In the genomic region with DNA sequence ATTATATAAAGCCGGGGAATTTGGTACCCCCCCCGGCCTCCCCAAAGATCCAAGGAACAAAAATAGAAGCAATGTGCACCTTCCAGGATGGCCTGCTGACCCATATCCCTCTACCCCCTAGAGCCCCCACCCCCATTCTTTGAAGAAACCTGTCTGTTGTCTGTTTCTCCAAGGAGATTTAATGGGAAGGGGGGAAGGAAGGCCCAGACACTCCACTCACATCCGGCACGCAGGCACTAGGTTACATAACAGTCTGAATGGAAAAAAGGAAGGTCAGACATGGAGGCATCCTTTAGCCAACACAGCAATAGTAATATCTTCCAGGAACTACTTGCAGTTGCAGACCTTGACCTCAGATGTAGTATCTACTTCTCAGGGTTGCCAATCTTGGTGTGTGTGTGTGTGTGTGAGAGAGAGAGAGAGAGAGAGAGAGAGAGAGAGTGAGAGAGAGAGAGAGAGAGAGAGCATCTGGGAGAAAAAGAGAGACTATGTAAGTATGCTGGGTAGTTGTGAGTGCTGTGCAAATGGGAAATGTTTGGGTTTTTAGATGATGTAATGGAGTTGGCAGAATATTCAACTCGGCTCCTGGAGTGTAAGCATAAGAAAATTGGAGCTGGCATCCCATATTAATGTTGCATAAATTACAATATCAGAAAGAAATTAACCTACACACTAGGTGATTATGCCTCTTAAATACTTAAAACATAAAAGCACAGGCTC, we compare ENCODE assay signal across 7 mouse cellular contexts. TPM values are rescaled to one million over a fixed set of nuclear protein-coding genes. Genes with fewer than 3 reads are reported as not detected.
DNase-seq lines count a peak whose midpoint lies in the region; ATAC-seq lines count a peak whose summit lies in the region.

No protein-coding gene starts in this region.

- H3K4me1 ChIP-seq in embryonic facial prominence, embryonic 10.5 days: peaks cover 29% of the 10 kb centered on the region
- peaks cover 41% of the 10 kb centered on the region for H3K4me1 ChIP-seq in hindbrain, embryonic 13.5 days (replicated peaks)
- peaks cover 17% of the 10 kb centered on the region; the same call in 1 of the 2 replicates for H3K4me1 ChIP-seq in midbrain, embryonic 16.5 days (ENCODE audit: control insufficient read depth, insufficient read depth, low read length)

- no peak overlapping the region for H3K27ac ChIP-seq in embryonic facial prominence, embryonic 10.5 days (replicated peaks)
- H3K27ac ChIP-seq in hindbrain, embryonic 13.5 days: no peak overlapping the region
- H3K27ac ChIP-seq in midbrain, embryonic 16.5 days (ENCODE audit: low read length): no peak overlapping the region

- H3K36me3 ChIP-seq in embryonic facial prominence, embryonic 10.5 days (replicated peaks): no peaks in the 10 kb centered on the region
- H3K36me3 ChIP-seq in hindbrain, embryonic 13.5 days: no peaks in the 10 kb centered on the region
- no peaks in the 10 kb centered on the region for H3K36me3 ChIP-seq in midbrain, embryonic 16.5 days (ENCODE audit: control insufficient read depth, insufficient read depth, low read length)

- H3K9ac ChIP-seq in hindbrain, embryonic 13.5 days: peak overlapping the region; percentile 87
- no peak overlapping the region for H3K9ac ChIP-seq in midbrain, embryonic 16.5 days (ENCODE audit: low read depth, low read length)

- H3K4me2 ChIP-seq in hindbrain, embryonic 13.5 days: peak overlapping the region; percentile 73
- H3K4me2 ChIP-seq in midbrain, embryonic 16.5 days (ENCODE audit: low read length): peak overlapping the region; percentile 75

- no peak for ATAC-seq in hindbrain, embryonic 13.5 days (ENCODE audit: low FRiP score)
- no peak for ATAC-seq in midbrain, embryonic 16.5 days

- WGBS in embryonic facial prominence, embryonic 10.5 days: 58% methylated on average over 5 of the region's 5 CpGs
- 54% methylated on average over 5 of the region's 5 CpGs for WGBS in hindbrain, embryonic 13.5 days
- WGBS in midbrain, embryonic 16.5 days: 56% methylated on average over 5 of the region's 5 CpGs

- peak; percentile 15 to 31 for DNase-seq in left cerebral cortex, postnatal 36 days (ENCODE audit: low spot score in 2 of 2)
- DNase-seq in left cerebral cortex, adult 9 months (ENCODE audit: low spot score in 2 of 2): no peak
- no peak for DNase-seq in embryonic facial prominence, embryonic 10.5 days (ENCODE audit: low spot score)
- DNase-seq in embryo, embryonic 10.5 days (ENCODE audit: low spot score): no peak
- no peak for DNase-seq in thymus, postnatal 36 days

- no peaks in the 10 kb centered on the region for H3K9me3 ChIP-seq in embryonic facial prominence, embryonic 10.5 days
- H3K9me3 ChIP-seq in hindbrain, embryonic 13.5 days: no peaks in the 10 kb centered on the region
- H3K9me3 ChIP-seq in midbrain, embryonic 16.5 days (replicated peaks; ENCODE audit: control insufficient read depth, low read length, poor library complexity, severe bottlenecking): no peaks in the 10 kb centered on the region

- intact Hi-C loops in left cerebral cortex, postnatal 36 days (cut with DNase I): no loop called here

- peaks cover 26% of the 10 kb centered on the region for H3K27me3 ChIP-seq in embryonic facial prominence, embryonic 10.5 days (replicated peaks; ENCODE audit: low read depth, poor library complexity, severe bottlenecking)
- 0 out of 2 replicates have a peak, but pooled peaks cover 4% of the 10 kb centered on the region for H3K27me3 ChIP-seq in hindbrain, embryonic 13.5 days
- no peaks in the 10 kb centered on the region for H3K27me3 ChIP-seq in midbrain, embryonic 16.5 days (ENCODE audit: control insufficient read depth, insufficient read depth, low read depth, low read length)

- H3K4me3 ChIP-seq in embryonic facial prominence, embryonic 10.5 days: peak overlapping the region; percentile 89; the same call in 1 of the 2 replicates
- H3K4me3 ChIP-seq in hindbrain, embryonic 13.5 days: peak overlapping the region; percentile 83
- H3K4me3 ChIP-seq in midbrain, embryonic 16.5 days (ENCODE audit: low read depth, low read length): peak overlapping the region; percentile 82

RNA-seq across cellular contexts. Expression of a gene that starts 2.6 kb away (rescaled TPM):
- total RNA-seq in left cerebral cortex, postnatal 36 days (2021): 10 to 100 TPM; 69.0 to 81.9 TPM
- 5.1 and 6.6 TPM in 2 replicates for polyA plus RNA-seq in embryonic facial prominence, embryonic 10.5 days (2016; fragmentation: Nextera tagmentation; extraction: Ambion mirVana)
- polyA plus RNA-seq in hindbrain, embryonic 13.5 days (2015; fragmentation: Nextera tagmentation; extraction: Ambion mirVana): 18.1 and 25.0 TPM in 2 replicates
- 43.6 and 52.5 TPM in 2 replicates for polyA plus RNA-seq in midbrain, embryonic 16.5 days (2015; fragmentation: Nextera tagmentation; extraction: Ambion mirVana)

Comparison
In these comparisons a context has a peak if more than half of its experiments do, and no peak if none do; other contexts are left out.
1. DNase-seq: peak in left cerebral cortex, postnatal 36 days (2 of 2); none in left cerebral cortex, adult 9 months (0 of 2), embryonic facial prominence, embryonic 10.5 days (single experiment), embryo, embryonic 10.5 days (single experiment) and thymus, postnatal 36 days (0 of 2).
2. Peak in every context shown above with its lines, with median percentiles within 50 percentile points of each other: H3K4me3 ChIP-seq.